Mouse (Mus musculus): ENCODE data around the gene Eva1c. TPM values are rescaled to one million over a fixed set of nuclear protein-coding genes. Genes with fewer than 3 reads are reported as not detected.
A peak's percentile ranks its signal among the peaks of the same experiment; 100 is the strongest.

Eva1c gene
- total and polyA plus RNA-seq, 3 experiments = not detected

- Histone ChIP-seq H3K4me3 (replicated peaks in 1 of 3; ENCODE audit: low read depth in 2 of 3, low read length in 2 of 3, poor library complexity in 1 of 3) (no peak overlapping the region), H3K79me2 (replicated peaks; ENCODE audit: control insufficient read depth, extremely low read depth, insufficient read depth, poor library complexity, severe bottlenecking) (no peaks in the 10 kb centered on the region), H3K9ac (ENCODE audit: insufficient read depth, low read depth) (no peak overlapping the region), H3K36me3 (replicated peaks in 1 of 2; ENCODE audit: control insufficient read depth in 1 of 2, insufficient read depth in 1 of 2, low read length in 1 of 2) (no peaks in the 10 kb centered on the region), H3K4me1 (ENCODE audit: control insufficient read depth in 1 of 2, insufficient read depth in 2 of 2) (peaks cover under 1 to 3% of the 10 kb centered on the region in 2 experiments), H3K27me3 (replicated peaks) (peaks cover 74% of the 10 kb centered on the region), H3K4me2 (ENCODE audit: insufficient read depth, low read depth, poor library complexity, severe bottlenecking) (no peak overlapping the region), H3K9me3 (replicated peaks; ENCODE audit: low read length) (no peaks in the 10 kb centered on the region), H3K27ac (ENCODE audit: insufficient read depth, low read depth) (no peak overlapping the region)
- DNase-seq (ENCODE audit: extremely low read depth) = no peak
- in situ Hi-C loops (cut with MboI; ENCODE audit: low pct_ligation_motif_present, low pct_unique_long_range_greater_than_20kb, low sequenced_read_pairs) (loop anchor here (5.0 kb wide), 1 partner anchor 59 kb away; no protein-coding TSS in a partner anchor), dilution Hi-C loops (cut with MboI; ENCODE audit: extremely low pct_ligation_motif_present, extremely low pct_unique_long_range_greater_than_20kb, low sequenced_read_pairs) (no loop called here)
- peak; percentile 41; the same call in 1 of the 2 replicates for TF ChIP-seq MAX (IDR thresholded peaks at IDR 0.05; ENCODE audit: low read length)
- no peak for TF ChIP-seq MYC (IDR thresholded peaks at IDR 0.05; ENCODE audit: low read depth, low read length)
These were observed 36.5 kb downstream of the Eva1c start for GRCm38 (mm10) chr16:90863036-90863435.

DNA sequence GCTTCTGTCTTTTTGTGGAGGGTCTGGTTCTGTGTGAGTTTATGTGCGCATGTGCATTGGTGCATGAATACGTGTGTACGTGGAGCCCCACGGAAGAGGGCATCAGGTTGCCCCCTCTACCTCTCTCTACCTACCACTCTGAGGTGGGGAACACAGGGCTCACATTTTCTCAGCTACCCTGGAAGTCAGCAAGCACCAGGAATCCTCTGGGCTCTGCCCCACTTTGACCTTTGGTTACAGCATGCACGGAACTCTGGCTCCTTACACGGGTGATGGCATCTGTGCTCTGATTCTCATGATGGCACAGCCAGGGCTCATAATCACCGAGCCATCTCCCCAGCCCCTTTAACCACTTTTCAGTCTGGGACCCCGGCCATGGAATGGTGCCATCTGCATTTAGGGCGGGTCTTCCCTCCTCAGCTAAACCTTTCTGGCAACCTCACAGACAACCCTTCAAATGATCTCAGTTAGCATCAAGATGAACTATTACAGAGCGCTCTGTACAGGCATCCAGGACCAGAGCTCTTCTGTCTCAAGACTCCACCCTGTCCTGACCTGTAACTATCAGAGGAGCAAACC, 37.0 kb downstream of the Eva1c start:
- Histone ChIP-seq H3K27ac (ENCODE audit: insufficient read depth, low read depth) (no peak overlapping the region), H3K36me3 (replicated peaks in 1 of 2; ENCODE audit: control insufficient read depth in 1 of 2, insufficient read depth in 1 of 2, low read length in 1 of 2) (no peaks in the 10 kb centered on the region), H3K79me2 (replicated peaks; ENCODE audit: control insufficient read depth, extremely low read depth, insufficient read depth, poor library complexity, severe bottlenecking) (no peaks in the 10 kb centered on the region), H3K4me2 (ENCODE audit: insufficient read depth, low read depth, poor library complexity, severe bottlenecking) (no peak overlapping the region), H3K4me1 (ENCODE audit: control insufficient read depth in 1 of 2, insufficient read depth in 2 of 2) (peaks cover 6 to 8% of the 10 kb centered on the region in 2 experiments), H3K9ac (ENCODE audit: insufficient read depth, low read depth) (no peak overlapping the region), H3K27me3 (replicated peaks) (peaks cover 75% of the 10 kb centered on the region), H3K4me3 (replicated peaks in 1 of 3; ENCODE audit: low read depth in 2 of 3, low read length in 2 of 3, poor library complexity in 1 of 3) (no peak overlapping the region), H3K9me3 (replicated peaks; ENCODE audit: low read length) (no peaks in the 10 kb centered on the region)
- dilution Hi-C loops (cut with MboI; ENCODE audit: extremely low pct_ligation_motif_present, extremely low pct_unique_long_range_greater_than_20kb, low sequenced_read_pairs) (no loop called here), in situ Hi-C loops (cut with MboI; ENCODE audit: low pct_ligation_motif_present, low pct_unique_long_range_greater_than_20kb, low sequenced_read_pairs) (loop anchor here (5.0 kb wide), 1 partner anchor 59 kb away; no protein-coding TSS in a partner anchor)
- no peak for TF ChIP-seq IRF4 (IDR thresholded peaks at IDR 0.05; ENCODE audit: low read depth, low read length)
- no peak for TF ChIP-seq TCF12 (IDR thresholded peaks at IDR 0.05; ENCODE audit: low read depth, low read length)
- TF ChIP-seq MAFK (IDR thresholded peaks at IDR 0.05; ENCODE audit: insufficient replicate concordance, low read length) = no peak
- TF ChIP-seq JUN (IDR thresholded peaks at IDR 0.05; ENCODE audit: insufficient read depth, low read depth, low read length) = no peak
- TF ChIP-seq HCFC1 (IDR thresholded peaks at IDR 0.05; ENCODE audit: low read depth, low read length) = no peak
- no peak for TF ChIP-seq SIN3A (IDR thresholded peaks at IDR 0.05; ENCODE audit: low read length)
- TF ChIP-seq SMC3 (IDR thresholded peaks at IDR 0.05; ENCODE audit: low read depth, low read length) = no peak
- TF ChIP-seq JUND (conservative IDR thresholded peaks at IDR 0.05; ENCODE audit: low read depth, low read length) = no peak
- TF ChIP-seq MAZ (IDR thresholded peaks at IDR 0.05; ENCODE audit: low read depth, low read length) = no peak
- TF ChIP-seq ETS1 (conservative IDR thresholded peaks at IDR 0.05; ENCODE audit: low read depth, low read length) = no peak
- no peak for TF ChIP-seq MXI1 (IDR thresholded peaks at IDR 0.05; ENCODE audit: low read depth, low read length)
- no peak for TF ChIP-seq MEF2A (IDR thresholded peaks at IDR 0.05; ENCODE audit: borderline replicate concordance, low read depth, low read length)
- no peak for TF ChIP-seq CHD2 (IDR thresholded peaks at IDR 0.05; ENCODE audit: low read length)
- TF ChIP-seq KAT2A (IDR thresholded peaks at IDR 0.05; ENCODE audit: insufficient replicate concordance, low read length) = no peak
- TF ChIP-seq BHLHE40 (IDR thresholded peaks at IDR 0.05; ENCODE audit: low read depth, low read length) = no peak
- no peak for TF ChIP-seq ELF1 (IDR thresholded peaks at IDR 0.05; ENCODE audit: low read depth, low read length)
- no peak for TF ChIP-seq EP300 (IDR thresholded peaks at IDR 0.05; ENCODE audit: low read length)
- TF ChIP-seq CTCF (conservative IDR thresholded peaks at IDR 0.05 in 1 of 2, IDR thresholded peaks at IDR 0.05 in 1 of 2; ENCODE audit: low read depth in 2 of 2, low read length in 2 of 2) = no peak
- TF ChIP-seq ZKSCAN1 (IDR thresholded peaks at IDR 0.05; ENCODE audit: borderline replicate concordance, low read depth, low read length) = no peak
- no peak for TF ChIP-seq RCOR1 (conservative IDR thresholded peaks at IDR 0.05; ENCODE audit: low read depth, low read length)
- DNase-seq (ENCODE audit: extremely low read depth) = no peak
